Mouse (Mus musculus): ENCODE results near the gene Amacr. TPM values are rescaled to one million over a fixed set of nuclear protein-coding genes. Genes with fewer than 3 reads are reported as not detected.
A peak's percentile ranks its signal among the peaks of the same experiment; 100 is the strongest.

Amacr gene
- polyA plus RNA-seq, 1 experiment from 2014 or later, result 12.9 TPM

DNA sequence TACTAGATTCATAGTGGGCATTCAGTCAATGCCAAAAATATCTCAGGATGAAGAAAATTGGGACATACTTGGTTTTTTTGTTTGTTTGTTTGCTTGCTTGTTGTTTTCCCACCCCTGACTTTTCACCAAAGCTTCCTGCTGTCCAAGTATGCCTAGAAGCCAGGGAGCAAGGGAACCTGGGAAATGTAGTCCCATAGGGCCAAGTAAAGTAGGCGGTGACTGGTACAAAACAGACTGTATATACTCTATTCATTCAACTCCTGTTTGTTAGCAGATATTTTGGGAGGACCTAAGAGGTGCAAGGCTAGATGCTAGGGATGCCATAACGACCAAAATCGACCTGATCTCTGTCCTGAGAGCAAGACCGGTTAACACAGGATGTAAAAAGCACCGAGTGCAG, 18.3 kb downstream of the Amacr start:
- DNase-seq (ENCODE audit: low spot score) (no peak), ATAC-seq (ENCODE audit: low FRiP score, low TSS enrichment) (no peak)
- WGBS, result 56% methylated on average over 5 of the region's 5 CpGs
- H3K9me3 ChIP-seq (ENCODE audit: control insufficient read depth, low read length), result no peaks in the 10 kb centered on the region
- H3K4me3 ChIP-seq (ENCODE audit: low read depth, low read length), result no peak overlapping the region
- H3K9ac ChIP-seq (ENCODE audit: low read length), result no peak overlapping the region
- H3K4me1 ChIP-seq (replicated peaks; ENCODE audit: control insufficient read depth, insufficient read depth), result no peaks in the 10 kb centered on the region
- no peak overlapping the region for H3K4me2 ChIP-seq (replicated peaks; ENCODE audit: low read depth)
- 0 out of 2 replicates have a peak, but pooled peaks cover 2% of the 10 kb centered on the region for H3K36me3 ChIP-seq (ENCODE audit: control insufficient read depth, insufficient read depth, low read length)
- no peak for TF ChIP-seq CTCF (IDR thresholded peaks at IDR 0.05; ENCODE audit: low read depth)
- TF ChIP-seq EP300 (optimal IDR thresholded peaks at IDR 0.05), result no peak
- H3K27ac ChIP-seq (replicated peaks), result no peak overlapping the region
- no peaks in the 10 kb centered on the region for H3K27me3 ChIP-seq (ENCODE audit: control insufficient read depth, insufficient read depth, low read length)

DNA sequence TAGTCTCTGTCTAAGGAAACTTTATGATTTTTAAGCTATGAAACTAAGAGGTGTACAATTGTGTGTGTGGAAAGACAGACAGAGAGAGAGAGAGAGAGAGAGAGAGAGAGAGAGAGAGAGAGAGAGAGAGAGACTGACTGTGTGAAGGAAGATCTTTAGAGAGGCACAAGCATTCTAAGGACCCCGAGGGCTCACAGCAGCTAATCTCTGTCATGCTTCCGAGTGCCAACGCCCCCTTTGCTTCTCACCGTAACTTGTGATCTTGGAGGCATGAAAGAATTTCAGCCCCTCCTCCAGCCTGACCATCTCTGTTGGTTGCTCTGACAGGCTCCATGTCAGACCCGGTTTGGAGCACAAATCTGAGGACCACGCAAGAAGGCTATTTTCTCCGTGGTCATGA, 18.9 kb downstream of the Amacr start, which contains the start of gene Slc45a2:
TSS of gene Slc45a2 (plus strand) at position 301 of the 400 bp plus-strand sequence.
- DNase-seq (ENCODE audit: low spot score), result no peak
- no peak for ATAC-seq (ENCODE audit: low FRiP score, low TSS enrichment)
- H3K4me1 ChIP-seq (replicated peaks; ENCODE audit: control insufficient read depth, insufficient read depth), result no peaks in the 10 kb centered on the region
- H3K9me3 ChIP-seq (ENCODE audit: control insufficient read depth, low read length), result no peaks in the 10 kb centered on the region
- H3K36me3 ChIP-seq (ENCODE audit: control insufficient read depth, insufficient read depth, low read length), result 0 out of 2 replicates have a peak, but pooled peaks cover 2% of the 10 kb centered on the region
- no peak within 1 kb of the TSS for H3K4me2 ChIP-seq (replicated peaks; ENCODE audit: low read depth)
- H3K9ac ChIP-seq (ENCODE audit: low read length), result no peak within 1 kb of the TSS
- no peak within 1 kb of the TSS for H3K27ac ChIP-seq (replicated peaks)
- no peak within 1 kb of the TSS for H3K4me3 ChIP-seq (ENCODE audit: low read depth, low read length)
- H3K27me3 ChIP-seq (ENCODE audit: control insufficient read depth, insufficient read depth, low read length), result no peaks in the 10 kb centered on the region
- WGBS, result 61% methylated on average over 7 of the region's 7 CpGs
- TF ChIP-seq CTCF (IDR thresholded peaks at IDR 0.05; ENCODE audit: low read depth), result no peak

DNA sequence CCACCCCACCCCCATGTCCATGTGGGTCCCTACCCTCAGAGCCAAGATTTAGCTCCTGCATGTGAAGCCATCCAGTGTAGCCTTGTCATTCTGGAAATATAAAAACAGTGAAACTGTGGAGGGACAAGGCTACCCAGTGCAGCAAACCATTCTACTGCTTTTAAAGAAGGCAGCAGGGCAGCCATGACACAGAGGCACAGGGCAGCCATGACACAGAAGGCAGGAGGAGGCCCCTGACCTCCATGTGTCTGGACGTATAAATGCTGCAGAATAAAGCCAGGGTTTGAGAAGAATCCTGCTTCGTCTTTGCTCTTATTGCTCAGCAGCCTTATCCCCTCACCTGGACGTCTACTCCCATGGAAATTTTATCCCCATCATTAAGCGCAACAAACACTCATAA, 22.2 kb downstream of the Amacr start:
- no peaks in the 10 kb centered on the region for H3K36me3 ChIP-seq (ENCODE audit: control insufficient read depth, insufficient read depth, low read length)
- H3K4me1 ChIP-seq (replicated peaks; ENCODE audit: control insufficient read depth, insufficient read depth), result no peaks in the 10 kb centered on the region
- no peak overlapping the region for H3K9ac ChIP-seq (ENCODE audit: low read length)
- H3K4me2 ChIP-seq (replicated peaks; ENCODE audit: low read depth), result no peak overlapping the region
- DNase-seq (ENCODE audit: low spot score) (no peak), ATAC-seq (ENCODE audit: low FRiP score, low TSS enrichment) (no peak)
- 87% methylated on average over 4 of the region's 4 CpGs for WGBS
- no peak overlapping the region for H3K4me3 ChIP-seq (ENCODE audit: low read depth, low read length)
- no peaks in the 10 kb centered on the region for H3K9me3 ChIP-seq (ENCODE audit: control insufficient read depth, low read length)
- no peaks in the 10 kb centered on the region for H3K27me3 ChIP-seq (ENCODE audit: control insufficient read depth, insufficient read depth, low read length)
- no peak for TF ChIP-seq EP300 (optimal IDR thresholded peaks at IDR 0.05)
- no peak for TF ChIP-seq CTCF (IDR thresholded peaks at IDR 0.05; ENCODE audit: low read depth)
- no peak overlapping the region for H3K27ac ChIP-seq (replicated peaks)

DNA sequence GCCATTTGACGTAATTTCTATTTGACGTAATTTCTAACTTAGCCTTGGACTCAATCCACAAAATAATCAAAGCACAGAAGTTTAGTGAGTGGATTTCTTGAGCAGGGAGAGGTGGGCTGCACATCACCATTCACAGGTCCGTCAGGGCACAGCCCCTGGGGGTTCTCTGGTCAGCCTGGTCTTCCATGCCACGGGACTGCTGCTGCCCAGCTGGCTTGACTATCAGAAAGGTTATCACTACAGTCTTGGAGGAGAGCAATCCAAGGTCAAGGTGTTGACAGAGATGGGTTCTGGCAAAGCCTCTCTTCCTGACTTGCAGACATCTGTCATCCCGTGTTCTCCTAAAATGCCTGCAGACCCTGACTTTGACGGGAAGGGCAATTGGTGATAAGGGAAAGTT, 23.1 kb downstream of the Amacr start:
- DNase-seq (ENCODE audit: low spot score) (no peak), ATAC-seq (ENCODE audit: low FRiP score, low TSS enrichment) (no peak)
- no peaks in the 10 kb centered on the region for H3K9me3 ChIP-seq (ENCODE audit: control insufficient read depth, low read length)
- H3K4me3 ChIP-seq (ENCODE audit: low read depth, low read length), result no peak overlapping the region
- H3K27me3 ChIP-seq (ENCODE audit: control insufficient read depth, insufficient read depth, low read length), result no peaks in the 10 kb centered on the region
- TF ChIP-seq EP300 (optimal IDR thresholded peaks at IDR 0.05), result no peak
- no peak for TF ChIP-seq CTCF (IDR thresholded peaks at IDR 0.05; ENCODE audit: low read depth)
- H3K36me3 ChIP-seq (ENCODE audit: control insufficient read depth, insufficient read depth, low read length), result no peaks in the 10 kb centered on the region
- H3K9ac ChIP-seq (ENCODE audit: low read length), result no peak overlapping the region
- no peak overlapping the region for H3K4me2 ChIP-seq (replicated peaks; ENCODE audit: low read depth)
- no peaks in the 10 kb centered on the region for H3K4me1 ChIP-seq (replicated peaks; ENCODE audit: control insufficient read depth, insufficient read depth)
- no peak overlapping the region for H3K27ac ChIP-seq (replicated peaks)
- WGBS, result 67% methylated on average over 6 of the region's 6 CpGs

DNA sequence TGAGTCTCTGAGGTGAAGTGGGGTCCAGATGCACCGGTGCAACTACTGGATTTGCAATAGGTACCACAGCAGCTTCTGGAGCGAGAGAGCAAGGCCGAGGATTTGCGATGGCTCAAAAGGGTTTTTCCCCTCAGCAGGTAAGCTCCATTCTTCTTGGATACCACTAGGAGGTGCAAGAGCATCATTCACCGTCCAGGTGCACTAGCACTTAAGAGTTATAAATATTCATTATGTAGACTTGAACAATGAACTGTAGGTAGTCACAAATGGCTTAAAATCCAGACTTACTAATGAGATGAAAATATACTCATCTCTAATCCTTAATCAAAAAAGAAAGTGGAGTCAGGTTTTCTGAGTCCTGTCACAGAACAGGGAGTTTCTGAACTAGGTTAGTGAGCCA, 27.2 kb downstream of the Amacr start:
- TF ChIP-seq EP300 (optimal IDR thresholded peaks at IDR 0.05), result no peak
- peak; percentile 79 for TF ChIP-seq CTCF (IDR thresholded peaks at IDR 0.05; ENCODE audit: low read depth)
- Histone ChIP-seq H3K4me3 (ENCODE audit: low read depth, low read length) (no peak overlapping the region), H3K9ac (ENCODE audit: low read length) (no peak overlapping the region), H3K27ac (replicated peaks) (no peak overlapping the region), H3K27me3 (ENCODE audit: control insufficient read depth, insufficient read depth, low read length) (no peaks in the 10 kb centered on the region), H3K9me3 (ENCODE audit: control insufficient read depth, low read length) (no peaks in the 10 kb centered on the region), H3K4me2 (replicated peaks; ENCODE audit: low read depth) (no peak overlapping the region), H3K4me1 (replicated peaks; ENCODE audit: control insufficient read depth, insufficient read depth) (no peaks in the 10 kb centered on the region), H3K36me3 (ENCODE audit: control insufficient read depth, insufficient read depth, low read length) (no peaks in the 10 kb centered on the region)
- peak; percentile 17 for DNase-seq (ENCODE audit: low spot score)
- 19% methylated on average over 5 of the region's 5 CpGs for WGBS
- ATAC-seq (ENCODE audit: low FRiP score, low TSS enrichment), result no peak

DNA sequence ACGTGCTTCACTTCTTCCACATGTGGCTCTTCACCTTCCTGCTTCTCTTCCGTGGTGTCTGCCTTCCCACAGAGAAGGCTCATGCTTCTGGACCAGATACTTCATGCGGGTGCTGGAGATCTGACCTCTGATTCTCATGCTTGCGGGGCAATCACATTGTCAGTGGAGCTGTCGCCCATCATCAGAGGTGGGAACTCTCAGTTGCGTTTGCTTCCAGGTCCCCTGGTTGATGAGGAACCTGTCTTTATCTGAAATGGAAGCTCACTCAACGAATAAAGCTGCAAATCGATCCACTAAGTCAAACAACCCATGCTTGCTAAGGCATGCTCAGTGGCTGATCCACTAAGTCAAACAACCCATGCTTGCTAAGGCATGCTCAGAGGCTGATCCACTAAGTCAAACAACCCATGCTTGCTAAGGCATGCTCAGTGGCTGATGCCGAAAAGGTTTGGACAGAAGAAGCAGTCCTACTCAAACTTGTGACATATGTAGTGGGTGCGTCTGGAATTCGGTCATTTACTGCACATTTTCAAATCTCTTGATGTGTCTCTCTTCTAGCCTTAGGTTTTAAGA, 29.5 kb downstream of the Amacr start:
- Histone ChIP-seq H3K4me3 (ENCODE audit: low read depth, low read length) (no peak overlapping the region), H3K9me3 (ENCODE audit: control insufficient read depth, low read length) (no peaks in the 10 kb centered on the region), H3K4me2 (replicated peaks; ENCODE audit: low read depth) (no peak overlapping the region), H3K36me3 (ENCODE audit: control insufficient read depth, insufficient read depth, low read length) (no peaks in the 10 kb centered on the region), H3K27me3 (ENCODE audit: control insufficient read depth, insufficient read depth, low read length) (no peaks in the 10 kb centered on the region), H3K9ac (ENCODE audit: low read length) (no peak overlapping the region), H3K27ac (replicated peaks) (no peak overlapping the region), H3K4me1 (replicated peaks; ENCODE audit: control insufficient read depth, insufficient read depth) (no peaks in the 10 kb centered on the region)
- 58% methylated on average over 11 of the region's 11 CpGs for WGBS
- TF ChIP-seq EP300 (optimal IDR thresholded peaks at IDR 0.05) (no peak), CTCF (IDR thresholded peaks at IDR 0.05; ENCODE audit: low read depth) (no peak)
- DNase-seq (ENCODE audit: low spot score) (no peak), ATAC-seq (ENCODE audit: low FRiP score, low TSS enrichment) (no peak)

Data from stomach, postnatal 0 days (tissue).